Mouse (Mus musculus) hindbrain, embryonic 10.5 days (tissue): ENCODE measurements around the gene Ppil3. TPM values are rescaled to one million over a fixed set of nuclear protein-coding genes. Genes with fewer than 3 reads are reported as not detected.

ENCODE experiments used
- DNase-seq: peaks from one replicate; pipeline ENCODE4 v3.0.0-alpha.2; 2017; ENCODE audit warnings: low spot score
- H3K27ac ChIP-seq: fragments of 300-500 bp; sonication (generic); 2 replicates; pipeline ENCODE4 v1.5.1; 2016; ENCODE audit warnings: mild to moderate bottlenecking, moderate library complexity
- H3K27me3 ChIP-seq: fragments of 300-500 bp; sonication (generic); 2 replicates; pipeline ENCODE4 v1.6.1; 2016; ENCODE audit warnings: mild to moderate bottlenecking; ENCODE audit not compliant: poor library complexity, insufficient read depth, severe bottlenecking
- H3K36me3 ChIP-seq: fragments of 300-500 bp; sonication (generic); 2 replicates; pipeline ENCODE4 v1.6.1; 2016; ENCODE audit warnings: mild to moderate bottlenecking, moderate library complexity
- H3K4me1 ChIP-seq: fragments of 300-500 bp; sonication (generic); replicated peaks from 2 replicates; pipeline ENCODE4 v1.6.1; 2016; ENCODE audit warnings: mild to moderate bottlenecking
- H3K4me3 ChIP-seq: fragments of 300-500 bp; sonication (generic); 2 replicates; pipeline ENCODE4 v1.5.1; 2016; ENCODE audit warnings: mild to moderate bottlenecking, moderate library complexity
- H3K9me3 ChIP-seq: fragments of 300-500 bp; sonication (generic); 2 replicates; pipeline ENCODE4 v1.6.1; 2016; ENCODE audit warnings: mild to moderate bottlenecking, moderate library complexity
- WGBS: fragments of 180-500 bp; shearing (Covaris S2); methylation state at CpG from one replicate; pipeline ENCODE4 v1.1.7; 2016; 5-methylcytosine and 5-hydroxymethylcytosine counted together
- polyA plus RNA-seq: library from polyadenylated mRNA; unstranded; fragments of >200 nt; fragmentation: Nextera tagmentation; extraction: Ambion mirVana; gene quantifications from 2 replicates; pipeline ENCODE4 v1.2.1, GENCODE M21; 2016

Ppil3 gene
- polyA plus RNA-seq, 1 experiment from 2014 or later: 58.9 TPM

GRCm38 (mm10) chr1:58401396-58401795, 43.9 kb downstream of the Ppil3 start:
- Histone ChIP-seq H3K27me3 (no peaks in the 10 kb centered on the region), H3K4me1 (no peaks in the 10 kb centered on the region), H3K9me3 (no peaks in the 10 kb centered on the region), H3K27ac (no peak overlapping the region), H3K36me3 (peaks cover 97% of the 10 kb centered on the region), H3K4me3 (no peak overlapping the region)
- no peak for DNase-seq
- WGBS: 92% methylated on average over 6 of the region's 6 CpGs

DNA sequence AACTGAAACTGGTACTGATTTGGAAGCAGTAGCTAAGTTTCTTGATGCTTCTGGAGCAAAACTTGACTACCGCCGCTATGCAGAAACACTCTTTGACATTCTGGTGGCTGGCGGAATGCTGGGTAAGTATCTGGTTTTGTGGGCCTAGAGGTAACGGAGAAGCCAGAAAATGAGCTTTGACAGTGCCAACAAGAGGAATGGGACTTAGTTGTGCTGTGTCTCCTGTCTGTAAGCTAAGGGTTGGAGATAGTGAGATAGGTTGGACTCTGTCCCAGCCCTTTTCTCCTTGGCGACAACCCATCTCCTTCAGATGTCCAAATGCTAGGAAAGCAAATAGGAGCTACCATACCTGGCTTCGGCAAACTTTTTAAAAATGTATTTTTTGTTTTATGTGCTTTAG, 47.6 kb downstream of the Ppil3 start:
- no peaks in the 10 kb centered on the region for H3K9me3 ChIP-seq
- no peak for DNase-seq
- H3K4me1 ChIP-seq: peaks cover 11% of the 10 kb centered on the region
- no peak overlapping the region for H3K27ac ChIP-seq
- no peak overlapping the region for H3K4me3 ChIP-seq
- WGBS: 97% methylated on average over 6 of the region's 6 CpGs
- no peaks in the 10 kb centered on the region for H3K27me3 ChIP-seq
- peaks cover 82% of the 10 kb centered on the region for H3K36me3 ChIP-seq

GRCm38 (mm10) chr1:58396179-58396578, 49.1 kb downstream of the Ppil3 start:
- 98% methylated on average over 1 of the region's 1 CpGs for WGBS
- Histone ChIP-seq H3K4me3 (no peak overlapping the region), H3K27me3 (no peaks in the 10 kb centered on the region), H3K4me1 (peaks cover 21% of the 10 kb centered on the region), H3K9me3 (no peaks in the 10 kb centered on the region), H3K36me3 (peaks cover 67% of the 10 kb centered on the region), H3K27ac (no peak overlapping the region)
- DNase-seq: no peak

GRCm38 (mm10) chr1:58395341-58395740, 49.9 kb downstream of the Ppil3 start:
- DNase-seq: no peak
- peaks cover 22% of the 10 kb centered on the region for H3K4me1 ChIP-seq
- H3K4me3 ChIP-seq: no peak overlapping the region
- no peak overlapping the region for H3K27ac ChIP-seq
- WGBS: 89% methylated on average over 3 of the region's 3 CpGs
- peaks cover 58% of the 10 kb centered on the region for H3K36me3 ChIP-seq
- H3K27me3 ChIP-seq: no peaks in the 10 kb centered on the region
- no peaks in the 10 kb centered on the region for H3K9me3 ChIP-seq

- Histone ChIP-seq H3K27me3 (no peaks in the 10 kb centered on the region), H3K4me3 (peak overlapping the region; percentile 93), H3K4me1 (peaks cover 22% of the 10 kb centered on the region), H3K9me3 (no peaks in the 10 kb centered on the region), H3K36me3 (peaks cover 45% of the 10 kb centered on the region), H3K27ac (peak overlapping the region; percentile 100)
- WGBS: 2% methylated on average over 89 of the region's 90 CpGs
- peak; percentile 53 for DNase-seq
Observed at GRCm38 (mm10) chr1:58393284-58394195, 51.7 kb downstream of the Ppil3 start.

DNA sequence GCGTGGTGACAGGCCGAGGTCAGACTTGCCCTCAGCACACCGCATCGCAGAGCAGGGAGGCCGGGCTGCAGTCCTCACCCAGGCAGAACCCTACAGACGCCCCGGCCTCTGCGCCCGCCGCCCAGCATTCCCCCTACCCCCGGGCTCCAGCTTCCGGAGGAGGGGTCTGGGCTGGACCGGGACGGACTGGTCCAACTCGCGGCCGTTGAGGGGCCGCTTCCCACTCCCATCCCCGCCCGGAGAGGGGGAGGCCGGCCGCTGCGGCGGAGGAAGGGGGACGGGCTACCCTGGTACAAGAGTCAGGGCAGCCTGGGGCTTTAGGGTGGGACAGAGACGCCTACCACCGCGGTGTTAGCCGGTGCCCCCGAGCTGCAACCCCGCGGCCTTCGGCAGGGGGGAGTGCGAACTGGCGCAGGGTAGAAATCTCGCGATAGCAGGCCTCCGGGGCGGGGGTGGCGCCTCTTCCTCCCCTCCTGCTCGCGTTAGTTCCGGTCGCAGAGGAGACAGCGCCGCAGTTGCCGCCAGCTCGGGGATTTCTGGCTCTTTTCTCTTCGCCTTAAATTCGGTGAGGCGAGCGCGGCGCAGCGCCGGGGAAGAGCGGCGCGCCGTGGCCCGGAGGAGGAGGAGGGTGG, 52.5 kb downstream of the Ppil3 start, which contains the start of gene Bzw1:
Gene Bzw1 (plus strand): TSS at position 247 of the 632 bp plus-strand sequence.
- H3K27ac ChIP-seq: peak within 1 kb of the TSS; percentile 100
- peaks cover 22% of the 10 kb centered on the region for H3K4me1 ChIP-seq
- under 1% methylated on average over 56 of the region's 61 CpGs for WGBS
- H3K36me3 ChIP-seq: peaks cover 38% of the 10 kb centered on the region
- H3K27me3 ChIP-seq: no peaks in the 10 kb centered on the region
- peak within 1 kb of the TSS; percentile 93 for H3K4me3 ChIP-seq
- H3K9me3 ChIP-seq: no peaks in the 10 kb centered on the region
- DNase-seq: peak; percentile 94

DNA sequence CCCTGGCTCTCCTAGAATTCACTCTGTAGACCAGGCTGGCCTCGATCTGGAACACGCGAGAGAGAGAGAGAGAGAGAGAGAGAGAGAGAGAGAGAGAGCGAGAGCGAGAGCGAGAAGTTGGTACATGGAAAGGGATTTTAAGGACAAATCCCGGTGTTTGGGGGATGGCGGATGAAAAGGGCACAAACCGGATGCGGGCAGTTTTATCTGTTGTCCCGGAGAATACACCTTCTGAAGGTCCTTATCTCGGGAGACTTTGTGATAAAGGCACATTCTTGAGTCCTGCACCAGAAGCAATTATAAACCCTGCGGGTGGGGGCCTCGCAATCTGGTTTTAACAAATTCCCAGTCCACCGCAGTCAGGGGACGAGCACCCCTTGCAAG, 53.0 kb downstream of the Ppil3 start:
- Histone ChIP-seq H3K4me3 (peak overlapping the region; percentile 93), H3K4me1 (peaks cover 22% of the 10 kb centered on the region), H3K27ac (peak overlapping the region; percentile 100), H3K36me3 (peaks cover 33% of the 10 kb centered on the region), H3K9me3 (0 out of 2 replicates have a peak, but pooled peaks cover under 1% of the 10 kb centered on the region), H3K27me3 (no peaks in the 10 kb centered on the region)
- DNase-seq: peak; percentile 61
- WGBS: 0% methylated on average over 16 of the region's 16 CpGs

DNA sequence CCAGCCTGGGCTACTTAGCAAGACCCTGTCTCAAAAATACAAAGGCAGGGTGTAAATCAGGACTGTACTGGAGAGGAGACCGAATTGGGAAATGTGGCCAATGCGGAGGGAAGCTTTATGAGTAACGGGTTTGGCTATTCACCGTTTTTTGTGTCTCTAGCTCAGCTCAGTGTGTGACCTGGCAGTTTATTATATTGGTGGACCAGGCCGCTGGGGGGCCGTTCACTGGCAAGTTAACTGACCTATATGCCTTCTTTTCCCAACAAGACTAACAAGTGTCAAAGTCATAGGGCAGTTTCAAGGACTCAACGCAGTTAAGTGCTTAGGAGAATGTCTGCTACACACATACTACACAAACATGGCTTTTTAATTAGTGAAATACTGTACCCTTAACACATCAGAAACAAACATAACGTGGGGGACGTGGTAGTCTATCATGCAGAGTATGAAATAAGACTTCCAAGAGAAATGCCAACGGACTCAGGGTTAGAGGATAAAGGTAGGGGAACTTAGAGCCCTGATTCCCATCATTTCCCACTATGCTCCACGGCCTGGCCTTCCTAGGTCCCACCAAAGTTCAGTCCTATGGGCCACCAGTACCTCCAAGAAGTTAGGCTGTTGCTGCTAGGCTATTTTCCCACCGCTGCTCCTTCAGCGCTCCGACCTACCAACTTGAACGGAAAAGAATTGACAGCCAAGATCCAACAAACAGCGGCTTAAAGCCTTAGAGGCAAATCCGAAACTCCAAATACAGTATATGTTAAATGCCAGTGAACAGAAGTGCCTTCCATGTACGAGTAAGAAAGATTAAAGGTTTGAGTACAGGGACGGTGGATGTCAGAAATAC, 53.6 kb downstream of the Ppil3 start:
- Histone ChIP-seq H3K27ac (peak overlapping the region; percentile 100), H3K4me3 (peak overlapping the region; percentile 93), H3K27me3 (no peaks in the 10 kb centered on the region), H3K4me1 (peaks cover 22% of the 10 kb centered on the region), H3K9me3 (0 out of 2 replicates have a peak, but pooled peaks cover 6% of the 10 kb centered on the region), H3K36me3 (peaks cover 32% of the 10 kb centered on the region)
- 44% methylated on average over 19 of the region's 19 CpGs for WGBS
- DNase-seq: peak; percentile 19

DNA sequence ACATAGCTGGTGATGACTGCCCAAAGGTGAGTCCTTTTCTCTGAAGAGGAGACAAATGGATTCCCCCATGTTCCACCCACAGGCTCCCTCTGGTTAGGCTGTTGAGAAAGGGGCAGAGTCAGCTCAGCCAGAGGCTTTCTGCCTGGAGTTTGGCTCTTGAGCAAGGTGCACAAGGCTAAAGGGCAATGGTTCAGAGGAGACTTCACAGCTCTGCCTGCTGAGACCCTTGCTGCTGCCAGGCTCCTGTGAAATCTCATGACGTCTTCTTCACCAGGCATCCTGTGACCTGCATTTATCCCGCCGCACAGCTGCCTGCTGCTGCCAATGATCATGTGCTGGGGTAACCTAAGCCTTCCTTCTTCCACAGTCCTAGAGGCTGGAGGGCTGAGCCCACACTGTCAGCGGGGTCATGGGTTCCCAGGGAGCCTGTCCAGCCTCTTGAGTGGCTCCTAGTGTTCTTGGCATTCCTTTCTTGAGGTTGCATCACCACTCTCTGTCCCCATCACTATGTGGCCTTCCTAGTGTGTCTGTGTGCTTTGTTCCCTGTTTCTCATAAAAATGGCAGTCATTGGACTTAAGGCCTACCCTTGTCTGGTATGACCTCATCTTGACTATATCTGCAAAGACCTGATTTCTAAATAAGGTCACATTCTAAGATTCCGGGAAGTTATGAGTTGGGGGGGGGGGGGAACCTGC, 62.6 kb downstream of the Ppil3 start:
- no peak overlapping the region for H3K27ac ChIP-seq

More for the DNA sequence above, 62.6 kb downstream of the Ppil3 start:
- WGBS: 78% methylated on average over 5 of the region's 5 CpGs
- no peak for DNase-seq
- Histone ChIP-seq H3K4me1 (no peaks in the 10 kb centered on the region), H3K4me3 (no peak overlapping the region), H3K27me3 (no peaks in the 10 kb centered on the region), H3K9me3 (0 out of 2 replicates have a peak, but pooled peaks cover 7% of the 10 kb centered on the region), H3K36me3 (peaks cover 8% of the 10 kb centered on the region; the same call in 1 of the 2 replicates)
